Mouse (Mus musculus) C2C12 (cell line): Measurements from ENCODE around the gene Col13a1. TPM values are rescaled to one million over a fixed set of nuclear protein-coding genes. Genes with fewer than 3 reads are reported as not detected.

ENCODE experiments used
- H3K27me3 ChIP-seq: one replicate; pipeline ENCODE4 v1.6.1; 2011; ENCODE audit not compliant: control insufficient read depth, insufficient read depth, insufficient read length
- H3K36me3 ChIP-seq: one replicate; pipeline ENCODE4 v1.6.1; 2011; ENCODE audit not compliant: control insufficient read depth, insufficient read depth
- H3K4me3 ChIP-seq: one replicate; pipeline ENCODE4 v1.5.1; 2011; ENCODE audit warnings: mild to moderate bottlenecking, control low read depth; ENCODE audit not compliant: poor library complexity, insufficient read depth, severe bottlenecking
- H3K79me2 ChIP-seq: one replicate; pipeline ENCODE4 v1.6.1; 2011; ENCODE audit not compliant: control insufficient read depth, insufficient read depth
- H3K79me3 ChIP-seq: one replicate; pipeline ENCODE4 v1.6.1; 2011; ENCODE audit warnings: low read depth, control low read depth
- H3ac ChIP-seq: one replicate; pipeline ENCODE3; 2011; ENCODE audit warnings: low read depth; ENCODE audit not compliant: control insufficient read depth, insufficient read length
- CEBPB ChIP-seq: IDR thresholded peaks from one replicate; pipeline ENCODE4 v1.6.1; 2011; ENCODE audit warnings: low read depth, mild to moderate bottlenecking, control low read depth, moderate library complexity
- CTCF ChIP-seq: IDR thresholded peaks from one replicate; pipeline ENCODE4 v1.5.1; 2011; ENCODE audit not compliant: control insufficient read depth, insufficient read depth, insufficient read length
- FOSL1 ChIP-seq: IDR thresholded peaks from one replicate; pipeline ENCODE4 v1.8.0; 2011; ENCODE audit warnings: mild to moderate bottlenecking, low read length; ENCODE audit not compliant: poor library complexity, insufficient read depth, severe bottlenecking
- MAX ChIP-seq: IDR thresholded peaks from one replicate; pipeline ENCODE4 v1.6.1; 2011; ENCODE audit warnings: mild to moderate bottlenecking, control low read depth
- MYOD1 ChIP-seq: IDR thresholded peaks from one replicate; pipeline ENCODE4 v1.6.1; 2011; ENCODE audit warnings: low read depth; ENCODE audit not compliant: control insufficient read depth, insufficient read length
- MYOG ChIP-seq: IDR thresholded peaks from one replicate; pipeline ENCODE4 v1.6.1; 2011; ENCODE audit not compliant: control insufficient read depth, insufficient read length; ENCODE audit errors: extremely low read depth
- USF1 ChIP-seq: IDR thresholded peaks from one replicate; pipeline ENCODE4 v1.6.1; 2011; ENCODE audit warnings: low read depth, mild to moderate bottlenecking, control low read depth, moderate library complexity
- polyA plus RNA-seq: library from polyadenylated mRNA; unstranded; fragments of >200 nt; fragmentation: generic; extraction: Trizol; gene quantifications from one replicate; pipeline ENCODE4 v1.2.1, GENCODE M21; 2012; ENCODE audit warnings: missing spikeins

Gene Col13a1
- polyA plus RNA-seq, 1 experiment = not detected

DNA sequence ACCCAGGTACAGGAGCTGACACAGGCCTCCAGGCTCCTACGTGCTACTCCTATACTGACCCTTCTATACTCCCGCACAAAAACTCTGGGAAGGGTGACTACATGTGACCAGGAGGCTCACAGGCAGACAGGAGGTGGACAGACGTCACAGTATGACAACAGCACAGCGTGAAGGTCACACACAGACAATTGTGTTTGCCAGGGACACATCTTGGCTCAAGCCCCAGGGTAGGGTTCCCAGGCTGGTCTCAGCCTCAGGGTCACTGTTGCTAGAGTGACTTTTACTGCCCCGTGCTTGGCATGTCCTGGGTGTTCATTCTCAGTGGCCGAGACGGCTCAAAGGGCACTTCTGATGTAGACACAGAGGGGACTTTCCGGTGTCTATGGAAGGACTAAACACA lies 126.1 kb downstream of the Col13a1 start:
- H3K79me2 ChIP-seq = no peaks in the 10 kb centered on the region
- TF ChIP-seq USF1 (no peak), CEBPB (no peak), CTCF (no peak), MYOD1 (no peak), MAX (no peak), MYOG (no peak)

DNA sequence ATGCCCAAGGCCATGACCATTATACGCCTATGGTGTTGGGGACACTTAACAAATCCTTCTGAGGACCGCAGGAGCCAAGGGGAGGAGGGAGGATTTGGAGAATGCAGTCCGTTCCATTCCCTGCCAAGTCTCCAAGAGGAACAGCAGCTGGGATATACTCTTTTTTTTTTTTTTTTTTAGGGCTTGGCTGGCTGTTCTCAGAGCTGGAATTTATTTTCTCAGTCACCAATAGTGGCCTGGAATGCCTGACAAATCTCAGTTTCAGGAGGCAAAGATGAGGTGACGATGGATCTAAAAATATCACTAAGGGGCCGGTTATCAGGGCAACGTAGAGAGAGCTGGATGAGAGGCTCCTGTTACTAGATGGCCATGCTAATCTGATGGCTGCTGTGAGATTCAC lies 130.4 kb downstream of the Col13a1 start:
- H3K79me2 ChIP-seq = no peaks in the 10 kb centered on the region
- H3K79me3 ChIP-seq = no peaks in the 10 kb centered on the region
- no peak for TF ChIP-seq MYOG
- TF ChIP-seq USF1 = no peak
- TF ChIP-seq CEBPB = no peak
- no peak for TF ChIP-seq FOSL1
- TF ChIP-seq MAX = no peak
- no peak for TF ChIP-seq MYOD1
- no peak for TF ChIP-seq CTCF
- H3K27me3 ChIP-seq = peaks cover 25% of the 10 kb centered on the region
- H3K36me3 ChIP-seq = no peaks in the 10 kb centered on the region
- H3K4me3 ChIP-seq = no peak overlapping the region
- H3ac ChIP-seq = no peak overlapping the region

More for the DNA sequence above, 126.1 kb downstream of the Col13a1 start:
- Histone ChIP-seq H3K27me3 (peaks cover 12% of the 10 kb centered on the region), H3K36me3 (no peaks in the 10 kb centered on the region), H3ac (no peak overlapping the region), H3K4me3 (no peak overlapping the region), H3K79me3 (no peaks in the 10 kb centered on the region)

DNA sequence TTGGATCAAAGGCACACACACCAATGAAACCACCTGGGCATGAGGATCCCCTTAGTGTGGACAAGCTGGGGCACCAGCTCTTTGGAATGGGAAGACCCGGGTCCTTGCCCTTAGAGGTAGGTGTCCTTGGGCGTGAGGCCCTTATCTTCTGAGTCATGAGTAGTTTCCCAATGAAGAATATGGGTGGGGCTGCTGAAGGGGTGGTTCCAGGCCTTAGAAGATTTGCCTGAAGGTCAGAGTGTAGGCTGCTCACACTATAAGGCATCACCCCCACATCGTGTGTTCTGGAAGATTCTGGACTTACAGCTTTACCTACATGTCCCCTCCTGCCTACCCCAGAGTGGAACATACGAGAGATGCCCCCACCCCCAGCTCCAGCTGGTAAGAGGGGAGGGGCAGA lies 133.4 kb downstream of the Col13a1 start:
- Histone ChIP-seq H3ac (no peak overlapping the region), H3K27me3 (peaks cover 47% of the 10 kb centered on the region), H3K4me3 (no peak overlapping the region), H3K36me3 (no peaks in the 10 kb centered on the region), H3K79me2 (no peaks in the 10 kb centered on the region), H3K79me3 (no peaks in the 10 kb centered on the region)
- TF ChIP-seq MYOD1 = no peak
- TF ChIP-seq MYOG = no peak
- no peak for TF ChIP-seq FOSL1
- TF ChIP-seq USF1 = no peak

DNA sequence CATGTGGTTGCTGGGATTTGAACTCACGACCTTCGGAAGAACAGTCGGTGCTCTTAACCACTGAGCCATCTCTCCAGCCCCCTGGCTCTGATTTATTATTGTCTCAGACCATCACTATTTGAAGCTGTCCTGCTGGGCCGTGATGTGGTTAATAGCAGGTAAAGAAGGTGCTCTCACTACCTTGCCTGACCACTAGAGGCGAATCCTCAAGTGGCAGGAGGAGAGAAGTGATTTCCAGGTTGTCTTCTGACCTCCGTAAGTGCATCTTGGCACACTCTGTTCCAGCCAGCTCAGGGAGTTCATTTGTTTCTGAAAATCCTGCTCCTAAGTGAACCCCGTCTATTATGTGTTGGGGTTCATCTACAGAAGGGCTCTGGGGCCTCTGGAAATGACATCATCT lies 134.4 kb downstream of the Col13a1 start:
- no peak overlapping the region for H3ac ChIP-seq
- H3K36me3 ChIP-seq = no peaks in the 10 kb centered on the region
- no peaks in the 10 kb centered on the region for H3K79me2 ChIP-seq
- H3K27me3 ChIP-seq = peaks cover 47% of the 10 kb centered on the region
- H3K79me3 ChIP-seq = no peaks in the 10 kb centered on the region
- no peak overlapping the region for H3K4me3 ChIP-seq
- no peak for TF ChIP-seq FOSL1
- TF ChIP-seq CEBPB = no peak
- no peak for TF ChIP-seq USF1
- no peak for TF ChIP-seq MYOG
- no peak for TF ChIP-seq MYOD1
- TF ChIP-seq MAX = no peak
- no peak for TF ChIP-seq CTCF

DNA sequence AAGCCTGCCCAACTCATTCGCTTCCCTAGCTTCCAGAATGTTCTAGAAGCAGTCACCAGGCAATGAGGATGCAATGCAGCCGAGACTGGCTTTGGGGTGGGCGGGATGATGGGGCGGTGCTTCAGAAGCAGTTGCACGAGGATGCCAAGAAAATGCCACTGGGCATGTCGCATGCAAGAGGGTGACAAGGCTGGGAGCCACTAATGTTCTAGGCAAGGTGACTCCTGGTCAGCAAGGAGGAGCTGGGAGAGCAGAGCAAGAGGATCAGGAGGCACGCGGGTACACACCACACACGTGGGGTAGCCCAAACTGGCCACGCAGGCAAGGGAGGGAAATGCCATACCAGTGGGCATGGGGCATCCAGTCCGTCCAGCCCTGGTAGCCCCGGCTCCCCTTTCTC lies 136.6 kb downstream of the Col13a1 start:
- no peaks in the 10 kb centered on the region for H3K79me3 ChIP-seq
- no peak overlapping the region for H3ac ChIP-seq
- peaks cover 50% of the 10 kb centered on the region for H3K27me3 ChIP-seq
- no peaks in the 10 kb centered on the region for H3K36me3 ChIP-seq
- TF ChIP-seq CTCF (no peak), USF1 (no peak), MAX (no peak), FOSL1 (no peak), MYOD1 (no peak), CEBPB (no peak), MYOG (no peak)
- no peak overlapping the region for H3K4me3 ChIP-seq
- no peaks in the 10 kb centered on the region for H3K79me2 ChIP-seq

DNA sequence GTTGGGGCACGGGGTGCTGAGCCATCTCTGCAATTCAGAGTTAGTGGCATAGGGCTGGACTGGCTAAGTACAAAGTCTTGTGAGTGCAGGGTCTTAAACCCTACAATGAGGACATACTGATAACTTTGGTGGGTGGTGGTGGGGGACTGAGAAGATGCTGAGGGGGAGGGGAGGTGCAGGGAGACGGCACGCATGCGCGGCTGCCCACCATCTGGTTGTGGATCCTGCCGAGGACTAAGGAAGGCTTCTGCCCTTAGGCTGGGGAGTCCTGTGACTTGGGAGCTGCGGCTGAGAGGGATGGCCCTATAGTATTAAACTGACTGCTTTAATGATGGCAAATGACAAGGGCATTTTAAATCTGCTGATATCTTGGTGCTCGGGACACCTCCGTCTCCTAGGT lies 139.6 kb downstream of the Col13a1 start:
- no peak for TF ChIP-seq USF1
- TF ChIP-seq CEBPB = no peak
- TF ChIP-seq FOSL1 = no peak
- TF ChIP-seq MYOD1 = no peak
- no peak for TF ChIP-seq CTCF
- no peak for TF ChIP-seq MYOG
- TF ChIP-seq MAX = no peak
- H3K4me3 ChIP-seq = no peak overlapping the region
- H3K79me3 ChIP-seq = no peaks in the 10 kb centered on the region
- no peaks in the 10 kb centered on the region for H3K36me3 ChIP-seq
- H3K79me2 ChIP-seq = no peaks in the 10 kb centered on the region
- H3K27me3 ChIP-seq = peaks cover 58% of the 10 kb centered on the region
- H3ac ChIP-seq = no peak overlapping the region

DNA sequence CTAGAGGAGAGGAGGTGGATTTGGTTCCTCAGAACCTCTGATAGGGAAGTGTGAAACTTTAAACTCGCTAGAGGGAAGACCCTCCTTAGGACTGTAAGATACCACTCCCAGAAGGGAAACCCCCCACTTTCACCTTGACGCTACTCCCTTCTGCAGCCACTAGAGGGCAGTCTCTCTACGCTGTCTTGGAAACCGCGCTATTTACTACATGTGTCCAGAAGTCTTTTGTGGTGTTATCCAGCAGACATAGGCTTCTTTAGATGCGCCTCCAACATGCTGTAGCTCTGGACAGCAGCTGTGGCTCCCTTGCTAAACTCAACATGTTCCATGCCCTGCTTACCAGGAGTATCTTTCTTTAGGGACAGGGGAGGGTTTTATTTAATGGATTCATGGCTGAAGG lies 140.1 kb downstream of the Col13a1 start:
- Histone ChIP-seq H3K36me3 (no peaks in the 10 kb centered on the region), H3ac (no peak overlapping the region), H3K79me3 (no peaks in the 10 kb centered on the region), H3K27me3 (peaks cover 55% of the 10 kb centered on the region), H3K4me3 (no peak overlapping the region), H3K79me2 (no peaks in the 10 kb centered on the region)
- TF ChIP-seq CTCF = peak; percentile 33
- TF ChIP-seq FOSL1 = no peak
